Mouse (Mus musculus) limb, embryonic 11.5 days (tissue): ENCODE measurements around the gene Clec2e. TPM values are rescaled to one million over a fixed set of nuclear protein-coding genes. Genes with fewer than 3 reads are reported as not detected.
"Not testable (repeated sequence)": the region's sequence is repeated elsewhere in the genome, so short reads cannot be mapped to it uniquely, and the experiment has no call there.

Experiments
- ATAC-seq: fragments of 200-750 bp; cut with Nextera tagmentation; 2 replicates; pipeline ENCODE4 v1.8.0; 2017; ENCODE audit warnings: low read depth; ENCODE audit not compliant: insufficient number of reproducible peaks, low FRiP score, low TSS enrichment
- DNase-seq: peaks from one replicate; pipeline ENCODE4 v3.0.0-alpha.2; 2015; ENCODE audit warnings: low spot score
- H3K27ac ChIP-seq: fragments of 300-500 bp; sonication (generic); replicated peaks from 2 replicates; pipeline ENCODE4 v1.5.1; 2014; ENCODE audit warnings: low read depth, mild to moderate bottlenecking, low read length
- H3K27me3 ChIP-seq: fragments of 300-500 bp; sonication (generic); 2 replicates; pipeline ENCODE4 v1.6.1; 2014; ENCODE audit warnings: mild to moderate bottlenecking, low read length, mixed read lengths; ENCODE audit not compliant: control insufficient read depth, insufficient read depth
- H3K36me3 ChIP-seq: fragments of 300-500 bp; sonication (generic); 2 replicates; pipeline ENCODE4 v1.6.1; 2014; ENCODE audit warnings: mild to moderate bottlenecking, low read length, moderate library complexity, mixed read lengths; ENCODE audit not compliant: control insufficient read depth, insufficient read depth
- H3K4me1 ChIP-seq: fragments of 300-500 bp; sonication (generic); 2 replicates; pipeline ENCODE4 v1.6.1; 2014; ENCODE audit warnings: low read length, mixed read lengths; ENCODE audit not compliant: control insufficient read depth, insufficient read depth
- H3K4me2 ChIP-seq: fragments of 300-500 bp; sonication (generic); 2 replicates; pipeline ENCODE4 v1.6.1; 2014; ENCODE audit warnings: low read depth, mild to moderate bottlenecking, moderate library complexity; ENCODE audit not compliant: severe bottlenecking
- H3K4me3 ChIP-seq: fragments of 300-500 bp; sonication (generic); 2 replicates; pipeline ENCODE4 v1.5.1; 2014; ENCODE audit warnings: low read depth, low read length
- H3K9ac ChIP-seq: fragments of 300-500 bp; sonication (generic); 2 replicates; pipeline ENCODE4 v1.6.1; 2014; ENCODE audit warnings: mild to moderate bottlenecking, low read length
- H3K9me3 ChIP-seq: fragments of 300-500 bp; sonication (generic); 2 replicates; pipeline ENCODE4 v1.6.1; 2016; ENCODE audit warnings: low read length; ENCODE audit not compliant: control insufficient read depth
- WGBS: fragments of 180-500 bp; shearing (Covaris S2); extraction: QIAGEN DNeasy Blood & Tissue Kit; methylation state at CpG from one replicate; pipeline ENCODE4 v1.1.7; 2014; 5-methylcytosine and 5-hydroxymethylcytosine counted together
- polyA plus RNA-seq: library from polyadenylated mRNA; unstranded; fragments of >200 nt; fragmentation: Nextera tagmentation; extraction: Ambion mirVana; gene quantifications from 2 replicates; pipeline ENCODE4 v1.2.1, GENCODE M21; 2014

Clec2e gene
- polyA plus RNA-seq, 1 experiment from 2014 or later = not detected

GRCm38 (mm10) chr6:129088161-129088560 lies 12.6 kb downstream of the Clec2e start:
- Histone ChIP-seq H3K27ac (no peak overlapping the region), H3K27me3 (no peaks in the 10 kb centered on the region), H3K9me3 (no peaks in the 10 kb centered on the region; the same call in 1 of the 2 replicates), H3K36me3 (no peaks in the 10 kb centered on the region), H3K4me3 (no peak overlapping the region), H3K4me1 (no peaks in the 10 kb centered on the region), H3K9ac (no peak overlapping the region), H3K4me2 (no peak overlapping the region)
- WGBS = 85% methylated on average over 1 of the region's 1 CpGs
- ATAC-seq = no peak
- DNase-seq = no peak

- not testable (repeated sequence) for H3K36me3 ChIP-seq, H3K27me3 ChIP-seq, H3K4me2 ChIP-seq, H3K9ac ChIP-seq, DNase-seq, H3K9me3 ChIP-seq, H3K4me1 ChIP-seq, H3K4me3 ChIP-seq, ATAC-seq, H3K27ac ChIP-seq
- 90% methylated on average over 2 of the region's 2 CpGs for WGBS
These were observed 14.7 kb downstream of the Clec2e start for GRCm38 (mm10) chr6:129086031-129086430.

- DNase-seq = no peak
- WGBS = 81% methylated on average over 6 of the region's 6 CpGs
- H3K36me3 ChIP-seq = no peaks in the 10 kb centered on the region
- no peaks in the 10 kb centered on the region for H3K27me3 ChIP-seq
- no peak overlapping the region for H3K4me3 ChIP-seq
- no peaks in the 10 kb centered on the region for H3K9me3 ChIP-seq
- H3K4me1 ChIP-seq = no peaks in the 10 kb centered on the region
- ATAC-seq = no peak
- no peak overlapping the region for H3K4me2 ChIP-seq
- no peak overlapping the region for H3K27ac ChIP-seq
- H3K9ac ChIP-seq = no peak overlapping the region
These were observed 15.6 kb downstream of the Clec2e start for GRCm38 (mm10) chr6:129085098-129085497.

GRCm38 (mm10) chr6:129066986-129067385 lies 33.7 kb downstream of the Clec2e start:
- no peaks in the 10 kb centered on the region for H3K27me3 ChIP-seq
- no peak for DNase-seq
- H3K9ac ChIP-seq = no peak overlapping the region
- no peak overlapping the region for H3K27ac ChIP-seq
- no peak overlapping the region for H3K4me3 ChIP-seq
- 89% methylated on average over 1 of the region's 1 CpGs for WGBS
- no peak for ATAC-seq
- H3K9me3 ChIP-seq = no peaks in the 10 kb centered on the region
- no peaks in the 10 kb centered on the region for H3K4me1 ChIP-seq
- no peaks in the 10 kb centered on the region for H3K36me3 ChIP-seq
- H3K4me2 ChIP-seq = no peak overlapping the region

- no peak overlapping the region for H3K9ac ChIP-seq
- no peaks in the 10 kb centered on the region for H3K27me3 ChIP-seq
- no peak overlapping the region for H3K27ac ChIP-seq
- no peaks in the 10 kb centered on the region for H3K36me3 ChIP-seq
- H3K4me1 ChIP-seq = no peaks in the 10 kb centered on the region
- H3K4me3 ChIP-seq = no peak overlapping the region
- no peaks in the 10 kb centered on the region for H3K9me3 ChIP-seq
- H3K4me2 ChIP-seq = no peak overlapping the region
- ATAC-seq (no peak), DNase-seq (no peak)
These were observed 34.2 kb downstream of the Clec2e start for GRCm38 (mm10) chr6:129066530-129066929.

GRCm38 (mm10) chr6:129065857-129066256 lies 34.9 kb downstream of the Clec2e start:
- Histone ChIP-seq H3K27ac (no peak overlapping the region), H3K9ac (no peak overlapping the region), H3K4me1 (no peaks in the 10 kb centered on the region), H3K27me3 (no peaks in the 10 kb centered on the region), H3K4me3 (no peak overlapping the region), H3K9me3 (no peaks in the 10 kb centered on the region), H3K36me3 (no peaks in the 10 kb centered on the region), H3K4me2 (no peak overlapping the region)
- no peak for ATAC-seq
- 89% methylated on average over 3 of the region's 3 CpGs for WGBS
- no peak for DNase-seq

GRCm38 (mm10) chr6:129065407-129065806 lies 35.3 kb downstream of the Clec2e start:
- WGBS = 84% methylated on average over 3 of the region's 3 CpGs
- Histone ChIP-seq H3K4me2 (no peak overlapping the region), H3K9me3 (no peaks in the 10 kb centered on the region)

GRCm38 (mm10) chr6:129058013-129058412 lies 42.7 kb downstream of the Clec2e start:
- no peaks in the 10 kb centered on the region for H3K9me3 ChIP-seq
- DNase-seq (no peak), ATAC-seq (no peak)
- no peaks in the 10 kb centered on the region for H3K36me3 ChIP-seq
- H3K27ac ChIP-seq = no peak overlapping the region
- H3K9ac ChIP-seq = no peak overlapping the region
- no peak overlapping the region for H3K4me2 ChIP-seq
- H3K27me3 ChIP-seq = no peaks in the 10 kb centered on the region
- no peaks in the 10 kb centered on the region for H3K4me1 ChIP-seq
- H3K4me3 ChIP-seq = no peak overlapping the region

More at GRCm38 (mm10) chr6:129065407-129065806, 35.3 kb downstream of the Clec2e start:
- H3K36me3 ChIP-seq = no peaks in the 10 kb centered on the region
- no peaks in the 10 kb centered on the region for H3K27me3 ChIP-seq
- no peak overlapping the region for H3K4me3 ChIP-seq
- no peak overlapping the region for H3K27ac ChIP-seq
- DNase-seq (no peak), ATAC-seq (no peak)
- H3K4me1 ChIP-seq = no peaks in the 10 kb centered on the region
- no peak overlapping the region for H3K9ac ChIP-seq

GRCm38 (mm10) chr6:129056237-129056636 lies 44.5 kb downstream of the Clec2e start:
- no peak for DNase-seq
- H3K4me3 ChIP-seq = no peak overlapping the region
- no peaks in the 10 kb centered on the region for H3K36me3 ChIP-seq
- H3K27me3 ChIP-seq = no peaks in the 10 kb centered on the region
- ATAC-seq = no peak
- no peak overlapping the region for H3K27ac ChIP-seq
- no peak overlapping the region for H3K4me2 ChIP-seq
- no peaks in the 10 kb centered on the region for H3K9me3 ChIP-seq
- 93% methylated on average over 3 of the region's 3 CpGs for WGBS
- H3K4me1 ChIP-seq = no peaks in the 10 kb centered on the region
- no peak overlapping the region for H3K9ac ChIP-seq
